Mouse (Mus musculus) bone marrow macrophage, adult 2 months (primary cell): Measurements from ENCODE around the gene Etv1.

Source experiments
- CTCF ChIP-seq: IDR thresholded peaks from 2 replicates; pipeline ENCODE4 v1.5.1; 2012; ENCODE audit warnings: low read depth, mild to moderate bottlenecking, low read length, moderate library complexity
- POLR2A ChIP-seq: IDR thresholded peaks from 2 replicates; pipeline ENCODE4 v1.6.1; 2012; ENCODE audit warnings: mild to moderate bottlenecking, low read depth, low read length, borderline replicate concordance

GRCm38 (mm10) chr12:38908947-38909346 is 129.8 kb downstream of the Etv1 start:
- TF ChIP-seq CTCF (no peak), POLR2A (no peak)
